Mouse (Mus musculus) layer of hippocampus, adult 2 months (tissue): ENCODE measurements around the gene Nup50. TPM values are rescaled to one million over a fixed set of nuclear protein-coding genes. Genes with fewer than 3 reads are reported as not detected.
A peak's percentile ranks its signal among the peaks of the same experiment; 100 is the strongest.

Experiments
- DNase-seq, 2 experiments: peaks; one replicate each; pipeline ENCODE4 v3.0.0; 2022; ENCODE audit warnings: low spot score in 2 of 2
- H3K27ac ChIP-seq: fragments of 200-600 bp; 2 replicates; pipeline ENCODE4 v1.8.1; 2022
- H3K4me3 ChIP-seq: fragments of 200-600 bp; 2 replicates; pipeline ENCODE4 v1.8.1; 2022; ENCODE audit warnings: mild to moderate bottlenecking
- CTCF ChIP-seq: fragments of 200-600 bp; conservative IDR thresholded peaks from 2 replicates; pipeline ENCODE4 v1.8.1; 2022; ENCODE audit warnings: antibody characterized with exemption, mild to moderate bottlenecking, moderate library complexity
- total RNA-seq, 2 experiments: library from RNA; stranded (reverse); gene quantifications; 2 replicates each; pipeline ENCODE4 v1.2.3; 2021

Nup50 gene
- total RNA-seq, 2 experiments from 2014 or later, result 32.0 to 33.3 TPM

GRCm38 (mm10) chr15:84960692-84961091, 37.5 kb downstream of the Nup50 start:
- DNase-seq, result peak; percentile 57 to 65
- Histone ChIP-seq H3K27ac (peak overlapping the region; percentile 91), H3K4me3 (peak overlapping the region; percentile 45)
- TF ChIP-seq CTCF, result peak; percentile 62

GRCm38 (mm10) chr15:84962518-84962917, 39.3 kb downstream of the Nup50 start:
- H3K4me3 ChIP-seq, result no peak overlapping the region
- H3K27ac ChIP-seq, result no peak overlapping the region; the same call in 1 of the 2 replicates
- no peak for DNase-seq
- TF ChIP-seq CTCF, result no peak

GRCm38 (mm10) chr15:84964771-84965170, 41.6 kb downstream of the Nup50 start:
- no peak overlapping the region for H3K4me3 ChIP-seq
- H3K27ac ChIP-seq, result peak overlapping the region; percentile 48
- DNase-seq, result no peak
- TF ChIP-seq CTCF, result no peak

GRCm38 (mm10) chr15:84965575-84966360, 42.6 kb downstream of the Nup50 start:
- no peak for TF ChIP-seq CTCF
- DNase-seq, result no peak
- no peak overlapping the region for H3K4me3 ChIP-seq
- peak overlapping the region; percentile 41; the same call in 1 of the 2 replicates for H3K27ac ChIP-seq

GRCm38 (mm10) chr15:84968534-84968933, 45.3 kb downstream of the Nup50 start:
- no peak for TF ChIP-seq CTCF

GRCm38 (mm10) chr15:84972860-84973543, 49.8 kb downstream of the Nup50 start:
- peak; percentile 68 for TF ChIP-seq CTCF
- Histone ChIP-seq H3K27ac (peak overlapping the region; percentile 84), H3K4me3 (no peak overlapping the region; the same call in 1 of the 2 replicates)
- DNase-seq, result peak in 1 of 2 experiments; percentile 37

More at GRCm38 (mm10) chr15:84968534-84968933, 45.3 kb downstream of the Nup50 start:
- H3K4me3 ChIP-seq, result no peak overlapping the region
- no peak overlapping the region for H3K27ac ChIP-seq
- DNase-seq, result no peak

GRCm38 (mm10) chr15:84973544-84973871, 50.3 kb downstream of the Nup50 start:
- Histone ChIP-seq H3K4me3 (no peak overlapping the region), H3K27ac (peak overlapping the region; percentile 84)
- no peak for DNase-seq
- no peak for TF ChIP-seq CTCF

GRCm38 (mm10) chr15:84975729-84976128, 52.5 kb downstream of the Nup50 start:
- no peak for TF ChIP-seq CTCF
- Histone ChIP-seq H3K4me3 (no peak overlapping the region), H3K27ac (peak overlapping the region; percentile 84)
- peak; percentile 63 to 86 for DNase-seq

GRCm38 (mm10) chr15:84981609-84982313, 58.5 kb downstream of the Nup50 start:
- no peak for TF ChIP-seq CTCF
- Histone ChIP-seq H3K4me3 (no peak overlapping the region; the same call in 1 of the 2 replicates), H3K27ac (peak overlapping the region; percentile 78)
- no peak for DNase-seq

GRCm38 (mm10) chr15:84982888-84983287, 59.7 kb downstream of the Nup50 start:
- Histone ChIP-seq H3K27ac (peak overlapping the region; percentile 40), H3K4me3 (no peak overlapping the region)
- no peak for DNase-seq
- no peak for TF ChIP-seq CTCF

GRCm38 (mm10) chr15:84983721-84984120, 60.5 kb downstream of the Nup50 start:
- DNase-seq, result no peak
- Histone ChIP-seq H3K27ac (peak overlapping the region; percentile 40), H3K4me3 (peak overlapping the region; percentile 20; the same call in 1 of the 2 replicates)
- TF ChIP-seq CTCF, result no peak

GRCm38 (mm10) chr15:84985516-84986160, 62.4 kb downstream of the Nup50 start:
- DNase-seq, result no peak
- Histone ChIP-seq H3K4me3 (peak overlapping the region; percentile 89), H3K27ac (peak overlapping the region; percentile 91; the same call in 1 of the 2 replicates)
- no peak for TF ChIP-seq CTCF
